Mouse (Mus musculus) left cerebral cortex, postnatal 14 days (tissue): ENCODE measurements around the gene Gamt. TPM values are rescaled to one million over a fixed set of nuclear protein-coding genes. Genes with fewer than 3 reads are reported as not detected.

Experiments
- DNase-seq, 2 experiments: peaks; one replicate each; pipeline ENCODE4 v3.0.0; 2021 to 2022; ENCODE audit warnings: low spot score in 2 of 2, mixed read lengths in 1 of 2
- intact Hi-C: fragments of 180-260 bp; cut with DNase I; formaldehyde crosslinking; loops from one replicate; pipeline ENCODE4 v1.15.1; 2025
- total RNA-seq, 2 experiments: library from RNA; stranded (reverse); gene quantifications; 2 replicates each; pipeline ENCODE4 v1.2.3; 2021

The Gamt gene
- total RNA-seq, 2 experiments from 2014 or later = 20.7 to 29.7 TPM

DNA sequence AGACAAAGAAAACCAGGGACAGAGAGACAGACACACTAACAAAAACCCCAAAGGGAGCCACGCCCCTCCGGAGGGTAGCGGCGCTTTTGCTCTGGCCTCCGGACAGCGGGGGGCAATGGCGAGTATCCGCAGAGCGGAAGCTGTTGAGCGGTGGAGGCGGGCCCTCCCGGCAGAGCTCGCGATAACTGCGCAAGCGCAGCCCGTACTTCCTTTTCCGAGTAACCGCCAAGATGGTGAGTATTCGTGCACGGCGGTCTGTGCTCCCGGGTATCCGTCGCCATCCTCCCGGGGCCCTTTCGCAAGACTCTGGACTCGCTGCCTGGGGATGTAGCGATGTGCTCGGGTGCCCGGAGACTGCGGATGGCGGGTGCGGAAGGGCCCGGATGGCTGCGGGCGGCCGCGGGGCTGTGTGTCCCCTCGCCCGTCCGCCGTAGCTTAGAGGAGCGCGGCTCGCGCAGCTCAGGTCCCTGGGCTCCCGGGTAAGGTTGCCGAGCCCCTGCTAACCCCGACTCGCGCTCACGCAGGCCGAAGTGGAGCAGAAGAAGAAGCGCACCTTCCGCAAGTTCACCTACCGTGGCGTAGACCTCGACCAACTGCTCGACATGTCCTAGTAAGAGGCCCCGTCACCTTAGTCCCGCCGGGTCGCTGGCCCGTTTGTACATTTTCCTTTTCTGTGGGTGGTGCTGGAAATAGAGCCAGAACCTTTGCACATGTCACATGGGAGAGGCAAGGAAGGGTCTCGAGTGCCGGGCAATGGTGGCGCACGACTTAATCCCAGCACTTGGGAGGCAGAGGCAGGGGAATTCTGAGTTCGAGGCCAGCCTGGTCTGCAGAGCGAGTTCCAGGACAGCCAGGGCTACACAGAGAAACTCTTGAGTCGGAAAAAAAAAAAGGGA lies 31.7 kb upstream of the Gamt start, which contains the start of gene Rps15:
Rps15 (plus strand) TSS at position 203 of the 896 bp plus-strand sequence.
- DNase-seq = peak; percentile 94 to 96
- intact Hi-C loops = no loop called here

DNA sequence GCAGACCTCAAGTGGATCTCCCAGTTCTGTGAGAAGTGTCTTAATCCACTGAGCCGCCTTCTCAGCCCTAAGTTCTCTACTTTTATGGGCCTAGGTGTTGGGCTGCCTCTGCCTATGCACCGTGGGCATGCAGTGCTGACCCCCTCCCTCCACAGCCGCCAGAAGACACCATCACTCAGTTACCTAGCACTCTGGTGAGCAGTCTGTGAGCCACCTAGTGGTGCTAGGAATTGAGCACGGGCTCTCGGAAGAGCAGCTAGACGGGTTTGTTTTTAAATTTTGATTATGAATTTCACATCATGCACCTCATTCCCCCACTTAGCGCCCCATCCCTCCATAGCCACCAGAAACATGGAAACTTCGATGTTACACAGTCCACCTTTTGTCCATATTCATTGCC lies 27.8 kb upstream of the Gamt start:
- intact Hi-C loops = no loop called here

DNA sequence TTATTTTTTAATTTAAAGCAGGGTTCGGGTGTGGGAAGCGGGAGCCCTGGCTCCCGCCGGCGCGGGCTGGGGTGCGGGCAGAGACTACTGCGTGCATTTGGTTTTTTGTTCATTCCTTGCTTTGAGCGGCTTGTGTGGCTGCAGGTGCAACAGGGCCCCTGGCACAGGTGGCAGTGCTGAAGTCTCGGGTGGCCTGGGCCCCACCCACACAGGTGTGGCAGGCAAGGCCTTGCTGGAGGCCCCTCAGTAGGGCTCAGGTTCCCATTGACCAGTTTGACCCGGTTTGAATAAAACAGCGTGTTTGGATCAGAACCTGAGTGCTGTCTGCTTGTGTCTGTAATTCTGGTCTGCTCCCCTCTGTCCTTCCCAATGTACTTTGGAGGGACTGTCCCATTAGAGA lies 27.3 kb upstream of the Gamt start:
- intact Hi-C loops = no loop called here

More for the DNA sequence above, 27.8 kb upstream of the Gamt start:
- no peak for DNase-seq

DNA sequence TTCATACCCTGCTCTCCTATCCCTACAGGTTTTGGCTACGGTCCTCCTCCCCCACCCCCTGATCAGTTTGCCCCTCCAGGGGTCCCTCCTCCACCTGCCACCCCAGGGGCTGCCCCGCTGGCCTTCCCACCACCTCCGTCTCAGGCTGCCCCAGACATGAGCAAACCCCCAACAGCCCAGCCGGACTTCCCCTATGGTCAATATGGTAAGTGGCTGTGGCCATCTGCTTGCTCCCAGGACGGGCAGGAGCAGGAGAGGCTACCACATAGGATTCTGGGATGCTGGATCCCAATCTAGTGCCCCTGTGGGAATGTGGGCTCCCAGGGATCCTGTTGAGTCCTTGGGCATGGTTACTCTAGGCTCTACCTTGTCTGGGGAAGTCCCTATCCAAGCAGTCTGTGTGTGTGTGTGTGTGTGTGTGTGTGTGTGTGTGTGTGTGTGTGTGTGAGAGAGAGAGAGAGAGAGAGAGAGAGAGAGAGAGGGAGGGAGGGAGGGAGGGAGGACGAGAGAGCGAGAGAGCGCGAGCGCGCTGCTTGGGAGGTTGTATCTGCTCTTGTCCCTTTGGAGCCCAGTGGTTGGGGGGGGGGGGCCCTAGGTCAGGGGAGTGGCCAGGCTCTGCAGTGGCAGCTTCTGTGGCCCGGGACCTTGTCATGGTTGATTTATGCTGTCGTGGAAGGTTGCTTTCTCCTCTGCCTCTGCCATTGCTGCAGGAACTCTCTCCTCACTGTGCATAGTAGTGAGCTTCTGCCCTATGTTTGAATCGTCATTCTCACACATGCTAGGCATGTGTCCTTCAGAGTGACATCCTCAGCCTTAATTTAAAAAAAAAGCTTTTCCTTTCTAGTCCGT lies 24.6 kb upstream of the Gamt start:
- intact Hi-C loops = no loop called here
- DNase-seq = no peak

More for the DNA sequence above, 27.3 kb upstream of the Gamt start:
- no peak for DNase-seq

DNA sequence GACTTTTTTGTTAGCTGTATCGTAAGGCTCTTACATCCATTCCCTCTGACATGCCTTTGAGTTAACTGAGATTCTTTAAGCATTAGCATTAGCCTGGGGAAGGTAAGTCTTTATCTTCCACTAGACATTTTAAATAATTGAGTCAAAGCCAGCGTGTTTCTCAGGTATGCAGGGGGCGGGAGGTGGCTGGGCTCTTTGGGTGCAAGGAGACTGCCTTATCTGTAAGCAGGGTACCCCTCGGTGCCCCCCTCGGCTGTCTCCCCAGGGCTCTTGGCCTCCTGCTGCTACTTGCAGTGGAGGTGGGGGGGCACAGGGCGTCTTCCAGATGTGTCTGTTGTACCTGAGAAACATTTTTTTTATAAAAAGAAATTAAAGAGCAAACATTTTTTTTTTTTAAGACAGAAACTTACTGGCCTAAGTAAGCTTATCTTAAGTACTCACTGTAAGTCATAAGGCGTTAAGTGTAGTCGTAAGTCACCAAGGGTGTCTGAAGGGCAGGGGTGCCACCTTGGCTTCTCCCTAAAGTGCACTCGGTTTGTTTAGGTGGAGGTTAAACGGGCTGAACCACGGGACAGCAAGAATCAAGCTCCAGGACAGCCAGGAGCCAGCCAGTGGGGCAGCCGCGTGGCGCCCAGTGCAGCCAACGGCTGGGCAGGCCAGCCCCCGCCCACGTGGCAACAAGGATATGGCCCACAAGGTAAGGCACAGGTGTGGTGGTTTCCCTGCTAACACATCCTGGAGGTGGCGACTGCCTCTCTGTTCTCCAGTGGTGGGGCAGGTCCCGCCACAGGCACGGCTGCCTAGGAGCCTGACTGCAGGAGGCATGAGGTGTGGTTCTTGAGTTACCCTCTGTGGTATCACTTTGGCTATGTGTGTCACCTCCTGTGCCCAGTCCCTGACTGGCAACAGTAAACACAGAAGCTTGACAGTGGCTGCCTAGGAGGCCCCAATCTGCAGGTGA lies 21.9 kb upstream of the Gamt start:
- intact Hi-C loops = no loop called here

DNA sequence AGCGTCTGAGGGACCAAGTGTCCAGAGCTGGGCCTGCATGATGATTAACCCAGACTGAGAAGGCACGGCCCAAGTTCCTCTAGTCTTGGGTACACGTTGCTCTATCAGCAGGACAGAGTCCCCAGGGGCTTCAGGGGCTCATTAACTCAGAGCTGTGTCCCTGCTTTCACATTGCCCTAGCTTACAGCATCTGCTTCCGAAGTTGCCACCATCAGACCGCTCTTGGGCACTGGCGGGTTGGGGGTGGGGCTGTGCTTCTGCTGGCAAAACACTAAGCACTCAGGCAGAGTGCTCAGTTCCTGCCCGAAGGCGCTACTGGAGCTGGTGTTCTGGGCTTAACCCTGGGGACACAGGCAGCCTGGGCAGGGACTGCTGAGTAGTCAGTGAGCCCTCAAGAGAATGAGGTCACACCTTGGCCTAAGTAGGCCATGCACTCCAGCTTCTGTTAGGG lies 21.1 kb upstream of the Gamt start:
- intact Hi-C loops = no loop called here
- DNase-seq = no peak

More for the DNA sequence above, 21.9 kb upstream of the Gamt start:
- DNase-seq = no peak

DNA sequence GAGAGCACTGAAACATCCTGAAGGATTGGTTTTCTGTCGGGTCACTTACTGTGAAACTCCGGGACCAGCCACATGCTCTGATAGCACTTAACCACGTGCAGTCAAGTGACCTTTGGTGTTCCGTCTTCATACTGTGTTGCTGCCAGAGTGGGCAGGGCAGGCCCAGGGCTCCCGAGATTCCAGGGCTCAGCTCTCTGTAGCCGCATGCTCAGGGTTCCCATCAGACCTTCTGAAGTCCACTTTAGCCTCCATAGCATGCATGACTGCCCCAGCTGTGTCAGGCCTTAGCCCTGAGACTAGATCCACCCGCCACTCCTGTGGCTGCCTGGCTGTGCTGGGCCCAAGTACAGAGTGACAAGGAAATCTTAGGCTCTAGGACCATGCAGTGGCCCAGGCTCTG lies 20.5 kb upstream of the Gamt start:
- intact Hi-C loops = no loop called here
- no peak for DNase-seq

DNA sequence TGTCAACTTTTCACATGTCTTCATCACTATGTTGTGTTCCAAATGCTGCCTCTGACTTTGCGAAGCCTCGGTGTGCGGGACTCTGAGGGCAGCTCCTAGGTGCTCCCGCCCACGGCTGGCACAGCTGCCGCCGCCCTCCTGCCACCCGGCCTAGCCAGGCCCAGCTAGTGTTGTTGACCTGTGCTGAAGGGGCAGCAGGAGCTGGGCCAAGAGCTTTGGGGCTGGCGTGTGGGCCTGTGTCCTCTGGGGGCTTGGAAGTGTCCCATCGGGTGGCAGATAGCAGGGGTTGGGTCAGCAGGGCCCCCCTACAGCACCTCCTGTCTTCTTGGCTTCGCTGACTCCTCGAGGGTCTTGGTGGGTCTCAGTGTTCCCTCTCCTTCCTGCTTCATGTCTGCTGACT lies 18.5 kb upstream of the Gamt start:
- intact Hi-C loops = no loop called here
- DNase-seq = no peak

DNA sequence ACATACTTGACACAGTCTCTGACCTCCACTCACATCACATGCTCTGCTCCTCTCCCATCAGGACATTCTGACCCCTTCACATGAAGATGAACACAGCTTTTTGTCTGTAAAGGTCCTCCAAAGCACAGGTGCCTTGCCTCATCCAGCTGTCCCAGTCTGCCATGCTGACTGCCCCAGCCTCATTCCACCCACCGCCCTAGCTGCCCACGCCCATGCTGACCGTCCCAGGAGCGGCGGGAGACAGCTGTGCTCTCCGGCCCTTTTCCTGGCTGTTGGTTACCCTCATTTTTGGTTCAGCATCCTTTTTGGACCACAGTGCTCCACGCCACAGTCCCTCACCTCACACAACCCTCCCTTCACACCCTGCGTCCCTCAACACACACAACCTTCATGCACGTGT lies 17.6 kb upstream of the Gamt start:
- intact Hi-C loops = no loop called here
- no peak for DNase-seq

DNA sequence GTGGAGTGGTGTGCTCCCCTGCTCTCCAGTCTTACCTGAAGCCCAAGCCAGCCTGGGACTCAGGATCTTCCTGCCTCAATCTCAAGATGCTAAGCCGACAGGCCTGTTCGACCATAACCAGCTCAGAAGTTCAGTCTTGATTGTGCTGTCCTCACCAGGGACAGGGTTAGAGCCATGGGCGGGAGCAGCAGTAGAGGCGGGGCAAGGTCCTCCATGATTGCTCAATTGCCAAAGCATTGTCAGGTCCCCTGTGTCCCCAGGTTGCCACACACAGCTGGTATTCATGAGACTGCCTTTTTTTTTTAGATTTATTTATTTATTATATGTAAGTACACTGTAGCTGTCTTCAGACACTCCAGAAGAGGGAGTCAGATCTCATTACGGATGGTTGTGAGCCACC lies 15.4 kb upstream of the Gamt start:
- intact Hi-C loops = no loop called here

DNA sequence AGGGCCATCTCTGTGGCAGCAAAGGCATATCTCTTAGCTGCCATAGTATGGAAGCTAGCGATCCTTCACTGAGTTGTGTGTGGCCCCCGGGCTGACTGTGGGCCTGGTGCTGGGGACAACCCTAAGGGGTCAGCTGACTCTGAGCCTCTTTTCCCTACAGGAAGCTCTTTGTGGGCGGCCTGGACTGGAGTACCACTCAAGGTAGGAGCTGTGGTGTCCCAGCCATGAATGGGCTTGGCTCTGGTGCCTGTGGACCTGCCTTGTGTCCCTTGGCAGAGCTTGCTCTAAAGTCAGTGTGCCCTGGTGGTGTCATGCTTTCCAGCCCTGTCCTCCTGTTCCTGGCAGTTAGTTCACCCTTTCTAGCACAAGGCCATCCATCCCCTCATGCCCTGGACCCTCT lies 13.0 kb upstream of the Gamt start:
- intact Hi-C loops = no loop called here
- DNase-seq = no peak

More for the DNA sequence above, 15.4 kb upstream of the Gamt start:
- no peak for DNase-seq

DNA sequence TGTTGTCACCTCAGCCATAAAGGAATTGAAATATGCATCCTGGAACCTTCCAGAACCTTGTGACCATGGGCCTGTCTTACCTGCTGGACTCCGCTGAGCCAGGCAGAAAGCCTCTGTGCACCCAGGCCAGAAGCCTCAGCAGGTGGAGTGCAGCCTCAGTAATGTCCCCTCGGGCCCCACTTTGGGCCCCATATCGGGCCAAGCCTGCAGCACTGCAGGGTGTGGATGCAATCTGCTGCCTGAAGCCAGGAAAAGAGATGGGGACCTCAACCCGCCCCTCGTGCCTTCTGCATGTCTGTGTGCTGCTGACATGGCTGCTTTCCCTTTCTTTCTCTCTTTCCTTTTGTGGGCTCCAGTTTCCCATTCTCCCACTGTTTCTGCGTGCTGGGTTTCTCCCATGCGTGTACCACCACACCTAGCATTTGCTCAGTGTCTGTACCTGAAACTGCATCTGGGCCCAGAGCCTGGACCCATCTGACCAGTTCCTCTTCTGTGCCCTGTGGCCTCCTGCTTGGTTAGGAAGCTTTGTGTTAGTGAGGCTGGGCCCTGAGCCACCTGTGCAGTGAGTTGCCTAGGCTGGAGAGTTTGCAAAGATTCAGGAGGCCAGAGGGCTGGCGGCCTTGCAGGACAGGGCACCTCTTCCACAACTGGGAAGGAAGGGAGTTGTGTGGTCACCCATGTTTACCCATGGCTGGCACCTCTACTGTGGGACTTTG lies 11.2 kb upstream of the Gamt start:
- DNase-seq = no peak
- intact Hi-C loops = no loop called here

DNA sequence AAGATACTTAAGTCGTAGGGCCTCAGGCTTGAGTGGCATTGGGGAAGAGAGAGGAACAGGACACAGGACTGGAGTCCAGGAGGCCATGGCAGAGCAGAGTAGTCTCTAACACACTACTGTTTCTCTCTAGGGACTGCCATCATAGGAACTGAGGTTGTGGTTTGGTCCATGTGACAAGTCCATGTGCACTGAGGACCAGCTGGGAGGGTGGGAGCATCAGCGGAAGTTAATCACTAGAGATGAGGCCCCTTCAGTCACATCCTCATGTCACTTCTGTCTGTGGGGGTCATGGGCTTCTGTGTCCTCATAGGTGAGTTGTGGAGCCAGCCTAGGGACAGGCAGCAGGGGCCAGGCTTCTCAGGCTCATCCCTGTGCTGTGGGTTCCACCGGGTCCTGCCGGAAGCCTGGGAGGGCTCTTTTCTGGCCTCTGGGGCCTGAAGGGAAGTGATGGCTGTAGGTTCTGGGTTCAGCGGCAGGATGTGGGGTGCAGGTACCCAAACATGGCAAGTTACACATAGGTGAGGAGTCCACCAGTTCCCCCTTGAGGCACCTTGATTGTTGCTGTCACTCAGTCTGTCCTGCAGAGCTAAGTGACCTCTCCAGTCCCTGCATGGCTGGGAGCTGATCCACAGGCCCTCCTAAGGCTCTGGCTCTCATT lies 10.5 kb upstream of the Gamt start:
- intact Hi-C loops = no loop called here
- DNase-seq = no peak

DNA sequence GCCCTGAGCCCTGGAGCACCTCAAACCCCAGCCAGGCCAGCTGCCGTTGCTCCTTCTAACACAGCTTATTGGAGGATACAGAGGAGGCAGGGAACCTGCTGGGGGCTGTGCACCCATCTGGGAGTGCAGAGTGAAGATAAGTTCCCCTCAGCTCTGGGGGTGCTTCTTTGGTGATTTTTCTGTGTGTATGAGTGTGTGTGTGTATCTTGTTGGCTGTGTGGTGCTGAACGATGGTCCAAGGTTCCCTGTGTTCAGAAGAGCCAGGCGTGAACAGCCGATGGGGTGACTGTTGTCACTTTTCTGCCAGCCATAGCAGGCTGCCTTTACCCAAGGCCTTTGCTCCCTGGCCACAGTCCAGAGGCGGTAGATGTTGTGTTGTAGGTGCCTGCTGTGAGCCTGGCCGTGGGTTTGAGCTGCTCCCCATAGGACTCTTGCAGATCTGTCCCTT lies 9.9 kb upstream of the Gamt start:
- no peak for DNase-seq
- intact Hi-C loops = no loop called here

DNA sequence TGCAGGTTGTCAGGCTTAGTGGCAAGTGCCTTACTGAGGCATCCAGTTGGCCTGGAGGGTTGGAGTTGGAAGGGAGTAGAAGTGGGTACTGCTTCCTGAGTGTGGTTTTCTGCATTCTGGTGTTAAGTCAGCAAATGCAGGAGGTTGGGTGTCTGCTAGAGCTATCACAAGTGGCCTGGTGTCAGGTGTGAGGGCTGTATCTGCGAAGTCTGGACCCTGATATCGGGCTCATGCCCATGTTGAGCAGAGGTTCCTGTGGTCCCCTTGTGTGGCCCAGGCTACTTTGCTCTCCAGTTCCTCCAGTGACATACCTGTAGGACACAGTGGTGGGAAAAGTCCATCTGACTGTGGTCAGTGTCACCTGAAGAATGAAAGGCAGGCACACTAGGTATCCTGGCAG lies 9.3 kb upstream of the Gamt start:
- intact Hi-C loops = no loop called here
- no peak for DNase-seq

DNA sequence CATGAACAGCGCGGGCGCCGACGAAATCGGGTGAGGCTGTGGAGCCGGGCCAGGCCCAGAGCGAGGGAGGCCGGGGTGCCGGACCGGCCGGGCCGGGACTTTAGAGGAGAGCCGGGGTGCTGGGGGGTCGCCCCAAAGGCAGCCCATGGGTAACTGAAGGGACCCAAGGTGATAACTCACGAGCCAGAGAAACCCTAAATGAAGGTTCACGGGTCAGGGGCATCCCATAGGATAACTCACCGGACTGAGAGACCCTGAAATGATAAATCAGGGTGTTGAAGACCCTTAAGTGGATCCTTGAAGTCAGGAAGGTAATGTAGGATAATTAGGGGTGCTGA lies 4.3 kb upstream of the Gamt start:
- no peak for DNase-seq
- intact Hi-C loops = no loop called here

DNA sequence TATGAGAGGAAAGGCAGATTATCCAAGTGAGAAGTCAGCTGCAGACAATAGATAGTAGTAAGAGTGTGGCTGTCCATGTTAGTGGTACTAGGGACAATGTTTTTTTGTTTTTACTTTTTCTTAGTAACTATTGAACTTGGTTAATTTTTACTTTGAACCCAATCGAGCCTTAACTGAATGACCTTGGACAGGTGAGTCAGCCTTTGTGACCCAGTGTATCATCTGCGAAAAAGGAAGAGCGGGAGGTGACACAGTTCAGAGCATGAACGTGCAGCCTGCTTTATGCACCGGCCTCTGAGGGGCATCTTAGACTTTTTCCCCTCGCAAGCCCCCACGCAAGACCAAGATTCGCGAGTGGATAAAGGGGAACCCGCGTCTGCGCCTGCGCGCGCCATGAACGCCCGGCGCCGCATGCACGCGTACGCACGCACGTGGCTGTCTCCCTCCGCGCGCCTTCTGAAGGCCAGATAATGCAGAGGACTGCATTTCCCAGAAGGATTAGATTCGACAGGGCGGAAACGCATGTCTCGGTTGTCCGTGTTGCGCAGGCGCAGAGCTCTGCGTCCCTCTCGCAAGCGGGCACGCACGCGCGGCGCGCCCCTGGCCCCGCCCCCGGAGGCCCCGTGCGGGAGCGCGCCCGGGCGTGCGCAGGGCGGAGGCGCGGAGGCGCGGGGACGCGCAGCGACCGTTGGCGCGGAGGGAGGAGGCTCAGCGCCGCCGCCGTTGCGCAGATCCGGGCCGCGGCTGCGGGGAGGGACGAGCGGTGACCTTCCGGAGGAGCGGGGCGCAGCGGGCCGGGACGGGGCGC lies 3.7 kb upstream of the Gamt start:
- peak; percentile 100 for DNase-seq
- intact Hi-C loops = no loop called here
